Comparison of ENCODE assay signal across 31 mouse cellular contexts in genomic region chr9:46335461-46335995, GRCm38 (mm10). TPM values are rescaled to one million over a fixed set of nuclear protein-coding genes. Genes with fewer than 3 reads are reported as not detected.
DNase-seq lines count a peak whose midpoint lies in the region; ATAC-seq lines count a peak whose summit lies in the region.
"Had no signal": no experiment of that assay in that cellular context is flagged by ENCODE, and none has a peak within 500 bp of the region (broad histone marks: within the 10 kb centered on the region; RNA-seq: fewer than 3 reads in every experiment).

No protein-coding gene starts in this region.

- H3K27ac ChIP-seq in heart, embryonic 10.5 days, result no peak overlapping the region
- no peak overlapping the region for H3K27ac ChIP-seq in heart, embryonic 12.5 days (ENCODE audit: poor library complexity, severe bottlenecking)
- H3K27ac ChIP-seq: forebrain, embryonic 15.5 days; hindbrain, embryonic 13.5 days; limb, embryonic 13.5 days; liver, embryonic 13.5 days had no signal

- H3K27me3 ChIP-seq in heart, embryonic 10.5 days (ENCODE audit: insufficient read depth, poor library complexity, severe bottlenecking), result peaks cover 66% of the 10 kb centered on the region
- peaks cover 53% of the 10 kb centered on the region for H3K27me3 ChIP-seq in heart, embryonic 12.5 days (replicated peaks)

- no peak overlapping the region for H3K4me2 ChIP-seq in heart, embryonic 12.5 days
- H3K4me2 ChIP-seq: forebrain, embryonic 15.5 days; hindbrain, embryonic 13.5 days; limb, embryonic 13.5 days; liver, embryonic 13.5 days had no signal

- peak; percentile 13 for DNase-seq in cerebellum, adult 11-12 months
- DNase-seq in cerebellum, adult 9-10 months, result no peak
- peak; percentile 48 for DNase-seq in heart, embryonic 10.5 days (ENCODE audit: low spot score)
- DNase-seq in testis, postnatal 10 days (ENCODE audit: low spot score), result peak; percentile 23
- no peak for DNase-seq in testis, postnatal 14 days (ENCODE audit: low spot score)
- no peak for DNase-seq in right cerebral cortex, postnatal 14 days
- DNase-seq: adrenal gland, postnatal 14 days; cerebellum, adult 18-20 months; cerebellum, postnatal 36 days; heart, postnatal 36 days; kidney, adult 9 months; kidney, postnatal 14 days; liver, embryonic 13.5 days; lung, adult 18-20 months; lung, postnatal 4 days; midbrain, embryonic 14.5 days; thymus, postnatal 25 days had no signal

- ATAC-seq in heart, embryonic 12.5 days (ENCODE audit: insufficient number of reproducible peaks, low FRiP score), result no peak
- ATAC-seq: forebrain, embryonic 15.5 days; intestine, postnatal 0 days; lung, postnatal 0 days; Patski had no signal

- H3K36me3 ChIP-seq in heart, embryonic 10.5 days, result no peaks in the 10 kb centered on the region
- no peaks in the 10 kb centered on the region for H3K36me3 ChIP-seq in heart, embryonic 12.5 days
- H3K36me3 ChIP-seq: forebrain, embryonic 15.5 days; hindbrain, embryonic 13.5 days; limb, embryonic 13.5 days; liver, embryonic 13.5 days had no signal

- H3K4me3 ChIP-seq in heart, embryonic 10.5 days, result no peak overlapping the region
- H3K4me3 ChIP-seq in heart, embryonic 12.5 days, result no peak overlapping the region
- H3K4me3 ChIP-seq: forebrain, embryonic 15.5 days; hindbrain, embryonic 13.5 days; limb, embryonic 13.5 days; liver, embryonic 13.5 days; megakaryocyte, embryonic 14.5 days had no signal

- WGBS in heart, embryonic 10.5 days, result 71% methylated on average over 10 of the region's 10 CpGs
- WGBS in heart, embryonic 12.5 days, result 62% methylated on average over 10 of the region's 10 CpGs

- H3K4me1 ChIP-seq in heart, embryonic 10.5 days, result peaks cover 21% of the 10 kb centered on the region
- peaks cover 5% of the 10 kb centered on the region; the same call in 1 of the 2 replicates for H3K4me1 ChIP-seq in heart, embryonic 12.5 days (replicated peaks)
- H3K4me1 ChIP-seq: liver, embryonic 13.5 days; megakaryocyte, embryonic 14.5 days had no signal

- no peak overlapping the region for H3K9ac ChIP-seq in heart, embryonic 12.5 days
- H3K9ac ChIP-seq: forebrain, embryonic 15.5 days; hindbrain, embryonic 13.5 days; limb, embryonic 13.5 days; liver, embryonic 13.5 days had no signal

- no peaks in the 10 kb centered on the region for H3K9me3 ChIP-seq in heart, embryonic 10.5 days
- H3K9me3 ChIP-seq in heart, embryonic 12.5 days (replicated peaks), result no peaks in the 10 kb centered on the region
- H3K9me3 ChIP-seq: forebrain, embryonic 15.5 days; hindbrain, embryonic 13.5 days; limb, embryonic 13.5 days; liver, embryonic 13.5 days had no signal

RNA-seq across cellular contexts. Expression of gene 4931429L15Rik, which starts 15.7 kb away (rescaled TPM):
- polyA plus RNA-seq in heart, embryonic 10.5 days (2016; fragmentation: Nextera tagmentation; extraction: Ambion mirVana), result not detected in 2 replicates
- not detected in 2 replicates for polyA plus RNA-seq in heart, embryonic 12.5 days (2016; fragmentation: Nextera tagmentation; extraction: Ambion mirVana)
- polyA plus RNA-seq: C2C12; embryonic facial prominence, embryonic 11.5 days; forebrain, embryonic 15.5 days; heart, embryonic 16.5 days; hindbrain, embryonic 13.5 days; intestine, postnatal 0 days; limb, embryonic 13.5 days; liver, embryonic 13.5 days; lung, postnatal 0 days; midbrain, embryonic 14.5 days; neural tube, embryonic 14.5 days; Patski; small intestine, adult 2 months; stomach, embryonic 14.5 days had no signal

RNA-seq across cellular contexts. Expression of gene Bud13, which starts 52.7 kb away (rescaled TPM):
- polyA plus RNA-seq in heart, embryonic 10.5 days (2016; fragmentation: Nextera tagmentation; extraction: Ambion mirVana), result 16.8 and 22.8 TPM in 2 replicates
- 16.2 and 18.4 TPM in 2 replicates for polyA plus RNA-seq in heart, embryonic 12.5 days (2016; fragmentation: Nextera tagmentation; extraction: Ambion mirVana)

Comparison
In these comparisons a context has a peak if more than half of its experiments do, and no peak if none do; other contexts are left out.
1. DNase-seq: peak in cerebellum, adult 11-12 months (single experiment), heart, embryonic 10.5 days (single experiment) and testis, postnatal 10 days (single experiment); none in cerebellum, adult 9-10 months (single experiment), testis, postnatal 14 days (single experiment) and right cerebral cortex, postnatal 14 days (single experiment).